Mouse (Mus musculus) stomach, postnatal 0 days (tissue): Measurements from ENCODE around the gene Mettl4.

Experiments used
- CTCF ChIP-seq: IDR thresholded peaks from 2 replicates; pipeline ENCODE4 v1.5.1; 2016; ENCODE audit warnings: antibody characterized with exemption, low read depth, mild to moderate bottlenecking, moderate library complexity
- EP300 ChIP-seq: optimal IDR thresholded peaks from 2 replicates; pipeline ENCODE3; 2016; ENCODE audit warnings: antibody characterized with exemption

DNA sequence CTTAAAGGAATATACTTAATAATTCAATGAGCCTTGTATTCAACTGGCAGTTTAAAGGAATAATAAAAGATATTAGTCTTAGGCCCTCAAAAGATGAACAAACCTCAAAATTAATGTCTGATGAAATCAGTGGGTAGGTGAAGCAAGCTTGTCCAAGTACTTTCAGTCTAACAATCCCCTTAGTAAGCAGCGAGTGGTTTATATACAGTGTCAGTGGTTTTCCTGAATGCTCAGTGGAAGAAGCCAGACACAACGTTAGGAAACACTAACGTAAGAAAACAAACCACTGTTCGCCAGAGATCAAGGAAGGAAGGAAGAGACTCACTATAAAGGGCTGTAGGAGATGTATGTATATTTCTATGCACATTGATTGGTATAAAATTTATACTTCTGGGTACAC is 23.1 kb downstream of the Mettl4 start:
- TF ChIP-seq EP300 (no peak), CTCF (no peak)
